Mouse (Mus musculus) intestine, postnatal 0 days (tissue): ENCODE data around the gene Igfbp7. TPM values are rescaled to one million over a fixed set of nuclear protein-coding genes. Genes with fewer than 3 reads are reported as not detected.
A peak's percentile ranks its signal among the peaks of the same experiment; 100 is the strongest.

Experiments used
- ATAC-seq: fragments of 200-750 bp; cut with Nextera tagmentation; 2 replicates; pipeline ENCODE4 v1.8.0; 2017; ENCODE audit warnings: mild to moderate bottlenecking, moderate TSS enrichment, moderate library complexity
- H3K27ac ChIP-seq: fragments of 300-500 bp; sonication (generic); 2 replicates; pipeline ENCODE4 v1.5.1; 2014; ENCODE audit warnings: mild to moderate bottlenecking, low read depth, low read length, moderate library complexity
- H3K27me3 ChIP-seq: fragments of 300-500 bp; sonication (generic); replicated peaks from 2 replicates; pipeline ENCODE4 v1.6.1; 2014; ENCODE audit warnings: low read length, mixed read lengths; ENCODE audit not compliant: control insufficient read depth, insufficient read depth
- H3K36me3 ChIP-seq: fragments of 300-500 bp; sonication (generic); 2 replicates; pipeline ENCODE4 v1.6.1; 2014; ENCODE audit warnings: mild to moderate bottlenecking, moderate library complexity; ENCODE audit not compliant: control insufficient read depth, insufficient read depth
- H3K4me1 ChIP-seq: fragments of 300-500 bp; sonication (generic); replicated peaks from 2 replicates; pipeline ENCODE4 v1.6.1; 2014; ENCODE audit warnings: antibody characterized with exemption, low read length, mixed read lengths; ENCODE audit not compliant: control insufficient read depth, insufficient read depth
- H3K4me2 ChIP-seq: fragments of 300-500 bp; sonication (generic); replicated peaks from 2 replicates; pipeline ENCODE4 v1.6.1; 2014; ENCODE audit warnings: low read depth, mild to moderate bottlenecking, moderate library complexity
- H3K4me3 ChIP-seq: fragments of 300-500 bp; sonication (generic); 2 replicates; pipeline ENCODE4 v1.5.1; 2014; ENCODE audit warnings: low read depth, low read length
- H3K9ac ChIP-seq: fragments of 300-500 bp; sonication (generic); 2 replicates; pipeline ENCODE4 v1.6.1; 2014; ENCODE audit warnings: mild to moderate bottlenecking, low read depth, low read length
- H3K9me3 ChIP-seq: fragments of 300-500 bp; sonication (generic); 2 replicates; pipeline ENCODE4 v1.6.1; 2016; ENCODE audit warnings: mixed run types; ENCODE audit not compliant: control insufficient read depth
- CTCF ChIP-seq: sonication (generic); IDR thresholded peaks from 2 replicates; pipeline ENCODE4 v1.5.1; 2016; ENCODE audit warnings: low read depth, mild to moderate bottlenecking, control low read depth, antibody characterized with exemption, moderate library complexity
- WGBS: fragments of 180-500 bp; shearing (Covaris S2); extraction: QIAGEN DNeasy Blood & Tissue Kit; methylation state at CpG from one replicate; pipeline ENCODE4 v1.1.7; 2014; 5-methylcytosine and 5-hydroxymethylcytosine counted together
- polyA plus RNA-seq: library from polyadenylated mRNA; unstranded; fragments of >200 nt; fragmentation: Nextera tagmentation; extraction: Ambion mirVana; gene quantifications from 2 replicates; pipeline ENCODE4 v1.2.1, GENCODE M21; 2015

Gene Igfbp7
- polyA plus RNA-seq, 1 experiment from 2014 or later = 255 TPM

DNA sequence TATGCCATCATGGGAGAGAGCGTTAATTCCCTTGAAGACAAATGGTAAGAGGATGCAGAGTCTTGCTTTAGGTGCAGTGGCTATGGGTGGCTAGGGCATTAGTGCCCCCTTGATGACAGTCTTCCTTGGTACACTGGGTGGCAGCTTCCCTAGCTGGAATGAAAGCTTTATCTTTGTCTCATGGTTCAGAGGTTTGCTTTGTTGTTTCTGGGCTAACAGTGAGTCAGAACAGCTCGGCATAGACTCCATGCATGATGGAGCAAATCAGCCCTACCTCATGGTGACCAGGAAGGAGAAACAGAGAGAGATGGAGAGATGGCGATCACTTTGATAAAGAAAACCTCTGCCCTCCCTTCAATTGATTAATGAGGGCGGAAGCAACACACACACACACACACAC is 28.5 kb upstream of the Igfbp7 start:
- no peak overlapping the region for H3K9ac ChIP-seq
- no peaks in the 10 kb centered on the region for H3K27me3 ChIP-seq
- TF ChIP-seq CTCF = no peak
- no peak overlapping the region for H3K4me3 ChIP-seq
- 69% methylated on average over 4 of the region's 4 CpGs for WGBS
- no peak overlapping the region for H3K27ac ChIP-seq
- no peaks in the 10 kb centered on the region for H3K36me3 ChIP-seq
- H3K4me1 ChIP-seq = no peaks in the 10 kb centered on the region
- no peak overlapping the region for H3K4me2 ChIP-seq
- no peaks in the 10 kb centered on the region for H3K9me3 ChIP-seq
- no peak for ATAC-seq

DNA sequence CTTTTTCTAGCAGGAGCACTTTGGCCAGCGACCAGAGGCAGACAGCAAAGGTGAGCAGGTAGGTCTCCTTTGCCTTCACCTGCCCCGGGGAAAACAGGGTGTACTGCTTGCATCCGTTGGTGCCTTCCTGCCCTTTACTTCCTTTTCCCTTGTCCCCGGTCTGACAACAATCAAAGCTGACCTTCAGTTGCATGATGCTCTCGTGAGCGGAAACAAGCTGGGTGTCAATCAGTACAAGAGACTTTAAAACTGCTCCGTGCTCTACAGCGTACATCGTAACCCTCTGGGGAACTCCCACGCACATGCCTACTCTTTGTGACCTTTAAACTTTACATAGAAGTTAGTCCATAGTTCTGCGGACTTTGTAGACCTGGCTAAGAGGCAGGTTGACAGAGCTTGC is 26.2 kb upstream of the Igfbp7 start:
- Histone ChIP-seq H3K27ac (no peak overlapping the region), H3K9ac (no peak overlapping the region), H3K4me2 (0 out of 2 replicates have a peak overlapping the region, but pooled peaks have one; percentile 9), H3K36me3 (no peaks in the 10 kb centered on the region), H3K9me3 (no peaks in the 10 kb centered on the region), H3K27me3 (no peaks in the 10 kb centered on the region), H3K4me1 (no peaks in the 10 kb centered on the region), H3K4me3 (no peak overlapping the region)
- WGBS = 45% methylated on average over 11 of the region's 11 CpGs
- no peak for ATAC-seq
- TF ChIP-seq CTCF = no peak

- Histone ChIP-seq H3K4me2 (no peak overlapping the region), H3K36me3 (no peaks in the 10 kb centered on the region), H3K9me3 (no peaks in the 10 kb centered on the region), H3K27ac (no peak overlapping the region), H3K27me3 (no peaks in the 10 kb centered on the region), H3K4me3 (no peak overlapping the region), H3K9ac (no peak overlapping the region), H3K4me1 (no peaks in the 10 kb centered on the region)
- 50% methylated on average over 9 of the region's 9 CpGs for WGBS
- no peak for ATAC-seq
- no peak for TF ChIP-seq CTCF
Observed at GRCm38 (mm10) chr5:77433561-77433960, 25.7 kb upstream of the Igfbp7 start.

DNA sequence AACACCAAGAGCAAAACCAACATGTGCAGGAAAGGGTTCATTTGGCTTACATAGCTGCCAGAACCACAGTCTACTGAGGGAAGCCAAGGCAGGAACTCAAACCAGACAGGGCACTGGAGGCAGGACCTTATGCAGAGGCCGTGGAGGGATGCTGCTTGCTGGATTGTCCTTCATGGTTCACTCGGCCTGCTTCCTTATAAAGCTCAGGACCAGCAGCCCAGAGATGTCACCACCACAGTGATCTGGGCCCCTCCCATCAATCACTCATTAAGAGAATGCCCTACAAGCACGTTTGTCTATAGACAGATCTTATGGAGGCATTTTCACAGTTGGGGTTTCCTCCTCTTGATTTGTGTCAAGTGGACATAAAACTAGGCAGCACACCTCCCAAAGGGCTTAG is 25.3 kb upstream of the Igfbp7 start:
- no peak overlapping the region for H3K27ac ChIP-seq
- TF ChIP-seq CTCF = no peak
- H3K27me3 ChIP-seq = no peaks in the 10 kb centered on the region
- H3K9me3 ChIP-seq = no peaks in the 10 kb centered on the region
- WGBS = 60% methylated on average over 3 of the region's 3 CpGs
- H3K4me3 ChIP-seq = no peak overlapping the region
- no peaks in the 10 kb centered on the region for H3K4me1 ChIP-seq
- no peaks in the 10 kb centered on the region for H3K36me3 ChIP-seq
- H3K9ac ChIP-seq = no peak overlapping the region
- H3K4me2 ChIP-seq = no peak overlapping the region
- no peak for ATAC-seq

DNA sequence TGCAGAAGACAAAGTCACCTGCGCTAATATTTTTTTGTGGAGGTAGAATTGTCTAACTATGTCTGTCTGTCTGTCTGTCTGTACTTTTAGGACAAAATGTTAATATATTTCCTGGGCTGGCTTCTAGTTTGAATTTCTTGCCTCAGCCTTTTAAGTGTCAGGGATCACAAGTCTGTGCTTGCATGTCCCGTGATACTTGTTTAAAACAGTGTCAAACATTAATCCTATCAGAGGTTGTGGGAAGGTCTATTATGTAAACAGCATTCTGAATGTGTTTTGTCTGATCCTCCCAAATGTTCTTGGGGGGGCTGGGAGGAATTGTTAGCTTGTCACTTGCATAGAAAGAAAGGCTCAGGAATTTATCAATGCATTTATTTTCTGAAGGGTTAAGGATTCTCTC is 24.6 kb upstream of the Igfbp7 start:
- Histone ChIP-seq H3K27ac (no peak overlapping the region), H3K27me3 (no peaks in the 10 kb centered on the region), H3K9me3 (no peaks in the 10 kb centered on the region), H3K4me1 (no peaks in the 10 kb centered on the region), H3K4me3 (no peak overlapping the region), H3K4me2 (no peak overlapping the region), H3K9ac (no peak overlapping the region), H3K36me3 (no peaks in the 10 kb centered on the region)
- TF ChIP-seq CTCF = no peak
- 57% methylated on average over 2 of the region's 2 CpGs for WGBS
- ATAC-seq = no peak

DNA sequence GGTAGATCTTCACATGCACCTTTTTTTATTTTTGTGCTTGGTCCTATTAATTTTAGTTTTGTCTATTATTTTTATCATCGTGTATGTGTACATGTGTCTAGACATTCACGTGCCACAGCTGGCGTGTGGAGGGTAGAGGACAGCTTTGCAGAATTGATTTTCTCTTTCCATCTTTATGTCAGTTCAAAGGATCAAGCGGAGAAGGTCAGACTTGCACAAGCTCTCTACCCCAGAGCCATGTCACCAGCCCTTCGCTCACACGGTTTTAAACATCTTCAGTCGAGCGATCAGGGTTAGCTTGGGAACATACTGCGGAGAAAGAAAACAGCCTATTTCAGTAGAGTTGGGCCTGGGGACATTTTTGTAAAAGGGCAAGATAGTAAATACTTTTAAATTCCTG is 23.2 kb upstream of the Igfbp7 start:
- 79% methylated on average over 9 of the region's 9 CpGs for WGBS
- Histone ChIP-seq H3K36me3 (no peaks in the 10 kb centered on the region), H3K27ac (no peak overlapping the region), H3K4me1 (no peaks in the 10 kb centered on the region), H3K9ac (no peak overlapping the region), H3K27me3 (no peaks in the 10 kb centered on the region), H3K4me3 (no peak overlapping the region), H3K9me3 (no peaks in the 10 kb centered on the region), H3K4me2 (no peak overlapping the region)
- ATAC-seq = no peak
- TF ChIP-seq CTCF = no peak

GRCm38 (mm10) chr5:77430471-77430870 is 22.6 kb upstream of the Igfbp7 start:
- H3K27me3 ChIP-seq = no peaks in the 10 kb centered on the region
- no peak for ATAC-seq
- H3K4me1 ChIP-seq = no peaks in the 10 kb centered on the region

More at GRCm38 (mm10) chr5:77430471-77430870, 22.6 kb upstream of the Igfbp7 start:
- H3K27ac ChIP-seq = no peak overlapping the region
- H3K9me3 ChIP-seq = no peaks in the 10 kb centered on the region
- 79% methylated on average over 11 of the region's 11 CpGs for WGBS
- H3K4me3 ChIP-seq = no peak overlapping the region
- no peak for TF ChIP-seq CTCF
- no peak overlapping the region for H3K9ac ChIP-seq
- no peaks in the 10 kb centered on the region for H3K36me3 ChIP-seq
- no peak overlapping the region for H3K4me2 ChIP-seq
